Mouse (Mus musculus): ENCODE data around the gene Ksr2.

DNA sequence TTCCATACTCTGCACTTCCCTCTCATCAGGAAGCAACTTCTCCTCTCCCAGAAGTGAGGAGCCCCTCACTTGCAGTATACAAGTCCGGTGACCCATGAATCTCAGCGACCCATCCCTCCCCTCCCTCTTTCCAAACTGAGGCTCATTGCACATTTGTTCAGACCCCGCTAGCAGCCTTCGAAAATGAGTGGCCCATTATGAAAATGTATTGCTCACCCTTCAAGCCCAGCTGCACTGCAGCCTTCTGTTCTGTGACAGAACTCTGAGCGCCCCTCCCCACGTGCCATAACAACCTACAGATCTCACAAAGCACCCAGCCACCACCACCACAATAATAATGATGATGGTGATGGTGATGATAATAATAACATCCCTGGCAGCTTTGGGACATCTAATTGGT lies 295.5 kb downstream of the Ksr2 start:
- no peak for TF ChIP-seq CTCF (IDR thresholded peaks at IDR 0.05; ENCODE audit: extremely low read depth, insufficient read length, insufficient replicate concordance, low read depth, low read length)
- no peak for TF ChIP-seq POLR2A (IDR thresholded peaks at IDR 0.05; ENCODE audit: low read depth, low read length)

Measured in small intestine, adult 2 months (tissue).